Mouse (Mus musculus): Measurements from ENCODE around the gene Clec4a4.
"Not testable (repeated sequence)": the region's sequence is repeated elsewhere in the genome, so short reads cannot be mapped to it uniquely, and the experiment has no call there.

The Clec4a4 gene

GRCm38 (mm10) chr6:122989876-122990437, at the start of gene Clec4a4:
Clec4a4 (plus strand) TSS chr6:122990367.
- DNase-seq (ENCODE audit: low read depth, low spot score): no peak

DNA sequence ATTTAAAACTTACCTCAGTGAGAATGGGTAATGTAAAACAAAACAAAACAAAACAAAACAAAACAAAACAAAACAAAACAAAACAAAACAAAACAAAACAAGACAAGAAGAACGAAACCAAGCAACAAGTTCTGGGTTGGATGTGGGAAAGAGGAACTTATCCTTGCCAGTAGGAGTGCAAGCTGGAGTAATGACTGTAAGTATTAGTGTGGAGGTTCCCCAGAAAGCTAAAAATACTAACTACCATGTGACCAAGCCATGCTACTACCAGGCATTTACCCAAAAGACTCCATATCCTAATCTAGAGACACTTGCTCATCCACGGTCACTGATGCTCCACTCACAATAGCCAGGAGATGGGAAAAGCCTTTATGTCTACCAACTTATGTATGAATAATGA, 43.4 kb upstream of the Clec4a4 start:
- DNase-seq (ENCODE audit: low read depth, low spot score): no peak

DNA sequence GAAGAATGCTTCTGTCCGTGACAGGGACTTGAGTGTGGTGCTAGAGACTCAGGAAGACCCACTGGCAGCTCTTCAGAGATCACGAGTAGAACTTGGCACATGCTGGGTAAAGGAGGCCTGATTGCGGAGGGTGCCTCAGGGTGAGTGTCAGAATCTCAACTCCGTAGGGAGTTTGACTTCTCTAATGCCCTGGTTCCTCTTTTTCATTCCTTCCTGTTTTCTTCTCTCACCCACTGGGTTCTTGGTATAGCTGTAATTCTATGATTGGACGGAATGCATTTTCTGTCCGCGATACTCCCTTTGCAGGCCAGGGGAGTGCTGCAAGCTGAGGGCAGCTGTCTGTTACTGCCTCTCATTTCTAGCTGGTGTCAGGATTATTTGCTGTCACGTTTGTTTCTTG, 37.8 kb upstream of the Clec4a4 start, which contains the start of gene Clec4a3:
Gene Clec4a3, plus strand, starts transcription at position 115 of the 400 bp plus-strand sequence.
- DNase-seq (ENCODE audit: low read depth, low spot score): no peak

DNA sequence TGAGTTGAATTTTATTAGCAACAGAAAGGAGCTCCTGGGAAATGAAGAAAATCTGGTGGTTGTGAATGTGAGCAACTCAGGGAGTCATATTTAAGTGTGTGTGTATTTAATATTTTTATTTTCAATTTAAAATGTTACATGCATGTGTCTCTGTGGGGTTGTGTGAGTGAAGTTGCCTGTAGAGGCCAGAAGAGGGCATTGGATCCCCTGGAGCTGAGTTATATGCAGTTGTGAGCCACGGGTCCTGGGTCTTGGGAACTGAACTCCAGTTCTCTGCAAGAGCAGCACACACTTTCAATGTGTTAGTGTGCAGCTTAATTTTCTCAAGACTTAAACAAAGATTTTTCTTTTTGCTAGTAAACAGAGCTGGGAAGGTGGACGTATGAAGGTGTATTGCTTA, 25.6 kb upstream of the Clec4a4 start:
- no peak for DNase-seq (ENCODE audit: low read depth, low spot score)

- no peak for DNase-seq (ENCODE audit: low read depth, low spot score)
Measured at GRCm38 (mm10) chr6:122969048-122969447, 21.1 kb upstream of the Clec4a4 start.

DNA sequence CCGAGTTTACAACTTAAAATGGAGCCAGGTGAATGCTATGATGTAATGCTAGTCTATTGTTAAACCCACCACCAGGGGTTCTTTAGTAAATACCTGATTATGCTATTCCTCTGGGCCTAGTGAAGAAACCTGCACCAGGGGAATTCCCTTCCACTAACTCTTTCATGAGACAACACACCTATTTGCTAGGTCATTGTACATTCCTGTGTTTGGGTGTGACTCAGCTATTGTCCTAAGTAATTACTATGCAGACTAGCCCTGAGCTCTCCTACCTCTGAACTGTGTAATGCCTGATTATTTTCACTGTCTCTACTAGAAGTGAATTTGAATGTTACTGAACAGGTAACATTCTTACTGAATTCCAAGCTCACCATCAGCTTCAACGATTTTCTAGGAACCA, 14.5 kb downstream of the Clec4a4 start:
- DNase-seq (ENCODE audit: low read depth, low spot score): not testable (repeated sequence)

GRCm38 (mm10) chr6:123005591-123005990, 15.4 kb downstream of the Clec4a4 start:
- no peak for DNase-seq (ENCODE audit: low read depth, low spot score)

DNA sequence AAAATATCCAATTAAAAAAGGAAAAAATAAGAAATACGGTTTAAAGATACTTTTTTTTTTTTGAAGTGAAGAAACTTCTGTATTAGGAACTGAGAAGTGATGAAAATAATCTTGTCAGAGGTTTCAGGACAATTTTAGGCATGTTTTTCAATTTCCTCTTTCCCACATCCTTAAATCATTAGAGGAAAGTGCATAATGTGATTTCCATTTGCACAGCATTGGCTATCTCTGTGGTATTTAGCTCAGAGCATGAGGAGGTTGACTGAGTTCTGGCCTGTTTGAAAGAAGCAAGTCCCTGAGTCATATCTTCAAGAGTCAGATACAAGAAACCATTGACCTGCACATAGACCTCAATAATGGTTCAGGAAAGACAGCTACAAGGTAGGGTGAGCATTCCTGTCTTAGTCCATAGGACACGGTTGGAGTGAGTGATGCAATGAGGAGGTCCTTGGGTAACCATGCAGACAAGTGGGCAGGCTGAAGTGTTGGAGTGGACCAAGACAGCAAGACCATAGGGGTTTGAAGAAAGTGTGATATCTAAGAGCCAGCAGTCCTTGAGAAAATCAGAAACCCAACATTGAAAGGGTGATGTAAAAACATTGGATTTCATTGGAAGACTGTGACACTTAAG, 59.7 kb downstream of the Clec4a4 start, which contains the start of gene Clec4b1:
Gene Clec4b1, plus strand, starts transcription at position 221 of the 631 bp plus-strand sequence.
- DNase-seq (ENCODE audit: low read depth, low spot score): no peak
